Mouse (Mus musculus): ENCODE data around the gene Itga8. TPM values are rescaled to one million over a fixed set of nuclear protein-coding genes. Genes with fewer than 3 reads are reported as not detected.

Gene Itga8
- polyA plus RNA-seq, 1 experiment from 2014 or later, result 18.6 TPM

GRCm38 (mm10) chr2:12294060-12294459 lies 7.7 kb downstream of the Itga8 start:
- no peak overlapping the region for H3K4me3 ChIP-seq (replicated peaks)
- 20% methylated on average over 3 of the region's 3 CpGs for WGBS
- H3K27me3 ChIP-seq, result no peaks in the 10 kb centered on the region
- peak overlapping the region; percentile 48 for H3K27ac ChIP-seq (replicated peaks)
- 0 out of 2 replicates have a peak, but pooled peaks have one; percentile 45 for ATAC-seq (ENCODE audit: insufficient number of reproducible peaks, low FRiP score, low TSS enrichment, low read depth)
- H3K9me3 ChIP-seq (replicated peaks), result no peaks in the 10 kb centered on the region
- H3K36me3 ChIP-seq, result no peaks in the 10 kb centered on the region
- H3K9ac ChIP-seq, result no peak overlapping the region
- H3K4me1 ChIP-seq, result peaks cover 16% of the 10 kb centered on the region
- no peak overlapping the region for H3K4me2 ChIP-seq (replicated peaks)

GRCm38 (mm10) chr2:12293458-12293857 lies 8.3 kb downstream of the Itga8 start:
- no peaks in the 10 kb centered on the region for H3K27me3 ChIP-seq
- peak overlapping the region; percentile 48 for H3K27ac ChIP-seq (replicated peaks)
- no peaks in the 10 kb centered on the region for H3K9me3 ChIP-seq (replicated peaks)
- no peak overlapping the region for H3K9ac ChIP-seq
- 59% methylated on average over 8 of the region's 8 CpGs for WGBS
- ATAC-seq (ENCODE audit: insufficient number of reproducible peaks, low FRiP score, low TSS enrichment, low read depth), result no peak
- H3K4me2 ChIP-seq (replicated peaks), result no peak overlapping the region
- peaks cover 16% of the 10 kb centered on the region for H3K4me1 ChIP-seq
- H3K4me3 ChIP-seq (replicated peaks), result no peak overlapping the region
- H3K36me3 ChIP-seq, result no peaks in the 10 kb centered on the region

DNA sequence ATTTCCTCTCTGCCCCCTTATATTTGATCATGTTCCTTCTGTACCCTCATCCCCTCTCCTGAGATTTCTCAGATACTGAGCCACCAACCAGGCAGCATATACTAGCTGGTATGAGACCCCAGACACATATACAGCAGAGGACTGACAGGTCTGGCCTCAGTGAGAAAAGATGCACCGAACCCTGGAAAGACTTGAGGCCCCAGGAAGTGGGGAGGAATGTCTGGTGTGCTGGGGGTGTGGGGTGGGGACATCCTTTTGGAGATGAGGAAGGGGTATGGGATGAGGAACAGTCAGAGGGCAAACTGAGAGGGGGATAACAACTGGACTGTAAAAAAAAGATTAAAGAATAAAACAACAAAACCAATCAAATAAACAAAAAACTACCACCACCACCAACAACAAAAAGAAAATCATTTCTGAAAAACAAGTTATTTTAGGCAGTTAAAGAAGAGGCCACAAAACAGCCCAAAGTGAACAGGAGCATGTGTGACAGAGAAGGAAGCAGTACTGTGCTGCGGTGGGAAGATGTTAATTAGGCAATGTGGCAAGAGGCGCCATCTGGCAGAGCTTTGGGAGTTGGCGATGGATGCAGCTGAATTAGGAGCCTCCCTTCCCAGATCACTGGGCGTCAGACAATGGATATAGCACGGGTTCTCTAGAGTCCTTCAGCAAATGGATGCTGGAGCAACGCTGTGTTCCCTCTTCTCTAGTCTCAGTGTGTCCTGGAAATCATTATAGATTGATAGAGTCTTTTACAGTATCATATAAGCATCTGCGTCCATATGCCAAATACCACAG lies 9.5 kb downstream of the Itga8 start:
- no peak overlapping the region for H3K9ac ChIP-seq
- H3K4me3 ChIP-seq (replicated peaks), result no peak overlapping the region
- H3K36me3 ChIP-seq, result no peaks in the 10 kb centered on the region
- peak; percentile 66; the same call in 1 of the 2 replicates for ATAC-seq (ENCODE audit: insufficient number of reproducible peaks, low FRiP score, low TSS enrichment, low read depth)
- H3K4me2 ChIP-seq (replicated peaks), result no peak overlapping the region
- H3K9me3 ChIP-seq (replicated peaks), result no peaks in the 10 kb centered on the region
- H3K27ac ChIP-seq (replicated peaks), result no peak overlapping the region
- H3K27me3 ChIP-seq, result no peaks in the 10 kb centered on the region
- WGBS, result 39% methylated on average over 8 of the region's 8 CpGs
- peaks cover 21% of the 10 kb centered on the region for H3K4me1 ChIP-seq

DNA sequence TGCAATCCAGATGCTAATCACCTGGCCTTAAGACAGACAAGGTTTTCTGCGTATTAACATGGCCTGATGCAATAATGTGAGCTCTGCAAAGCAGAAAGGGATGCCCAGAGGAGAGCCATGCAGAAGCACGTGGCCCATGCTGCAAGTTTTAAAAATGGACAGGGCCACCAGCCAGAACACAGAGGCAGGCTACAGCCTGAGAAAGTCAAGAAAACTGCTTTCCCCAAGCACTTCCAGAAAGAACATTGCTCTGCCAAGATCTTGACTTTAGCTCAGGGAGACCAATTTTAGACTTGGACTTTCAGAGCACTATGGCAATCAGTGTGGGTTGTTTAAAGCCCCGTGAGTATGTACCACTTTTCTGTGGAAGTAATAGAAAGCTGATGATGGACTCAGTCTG lies 11.5 kb downstream of the Itga8 start:
- Histone ChIP-seq H3K36me3 (no peaks in the 10 kb centered on the region), H3K4me2 (replicated peaks) (no peak overlapping the region), H3K27ac (replicated peaks) (no peak overlapping the region), H3K27me3 (no peaks in the 10 kb centered on the region), H3K9me3 (replicated peaks) (no peaks in the 10 kb centered on the region), H3K9ac (no peak overlapping the region), H3K4me3 (replicated peaks) (no peak overlapping the region), H3K4me1 (peaks cover 21% of the 10 kb centered on the region)
- WGBS, result 67% methylated on average over 3 of the region's 3 CpGs
- ATAC-seq (ENCODE audit: insufficient number of reproducible peaks, low FRiP score, low TSS enrichment, low read depth), result no peak

- Histone ChIP-seq H3K36me3 (no peaks in the 10 kb centered on the region), H3K27me3 (no peaks in the 10 kb centered on the region), H3K4me1 (peaks cover 5% of the 10 kb centered on the region), H3K27ac (replicated peaks) (no peak overlapping the region), H3K4me2 (replicated peaks) (no peak overlapping the region), H3K9me3 (replicated peaks) (no peaks in the 10 kb centered on the region), H3K9ac (no peak overlapping the region), H3K4me3 (replicated peaks) (no peak overlapping the region)
- 66% methylated on average over 3 of the region's 3 CpGs for WGBS
- ATAC-seq (ENCODE audit: insufficient number of reproducible peaks, low FRiP score, low TSS enrichment, low read depth), result no peak
Observed at GRCm38 (mm10) chr2:12287831-12288230, 13.9 kb downstream of the Itga8 start.

GRCm38 (mm10) chr2:12280664-12281063 lies 21.1 kb downstream of the Itga8 start:
- H3K36me3 ChIP-seq, result no peaks in the 10 kb centered on the region
- H3K9me3 ChIP-seq (replicated peaks), result no peaks in the 10 kb centered on the region
- no peak overlapping the region for H3K4me3 ChIP-seq (replicated peaks)
- no peak for ATAC-seq (ENCODE audit: insufficient number of reproducible peaks, low FRiP score, low TSS enrichment, low read depth)
- no peak overlapping the region for H3K4me2 ChIP-seq (replicated peaks)
- no peak overlapping the region for H3K27ac ChIP-seq (replicated peaks)
- H3K4me1 ChIP-seq, result no peaks in the 10 kb centered on the region
- H3K27me3 ChIP-seq, result no peaks in the 10 kb centered on the region
- WGBS, result 81% methylated on average over 1 of the region's 1 CpGs
- H3K9ac ChIP-seq, result no peak overlapping the region

DNA sequence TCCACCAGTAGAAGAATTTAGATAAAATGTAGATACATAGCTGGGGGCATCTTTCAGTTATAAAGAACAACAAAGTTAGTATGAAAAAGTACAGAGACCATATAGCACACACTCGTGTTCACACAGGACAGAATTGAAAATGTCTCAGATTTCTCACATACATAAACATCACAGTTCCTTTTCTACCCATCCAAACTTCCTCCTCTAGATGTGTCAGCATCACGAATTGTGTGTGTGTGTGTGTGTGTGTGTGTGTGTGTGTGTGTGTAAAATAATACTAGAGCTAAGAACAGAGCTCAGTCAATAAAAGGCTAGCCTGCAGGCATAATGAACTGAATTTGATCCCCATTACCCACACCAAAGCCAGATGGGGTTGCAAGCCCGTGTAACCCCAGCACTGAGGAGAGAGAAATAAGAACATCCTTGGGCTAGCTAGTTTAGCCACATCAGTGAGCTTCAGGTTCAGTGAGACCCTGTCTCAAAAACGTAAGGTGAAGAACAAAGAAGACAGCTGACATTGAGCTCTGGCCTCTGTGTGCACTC lies 22.6 kb downstream of the Itga8 start:
- no peak for ATAC-seq (ENCODE audit: insufficient number of reproducible peaks, low FRiP score, low TSS enrichment, low read depth)
- Histone ChIP-seq H3K9me3 (replicated peaks) (no peaks in the 10 kb centered on the region), H3K4me3 (replicated peaks) (no peak overlapping the region), H3K4me1 (no peaks in the 10 kb centered on the region), H3K27me3 (no peaks in the 10 kb centered on the region), H3K9ac (no peak overlapping the region), H3K4me2 (replicated peaks) (no peak overlapping the region), H3K36me3 (no peaks in the 10 kb centered on the region), H3K27ac (replicated peaks) (no peak overlapping the region)
- WGBS, result 20% methylated on average over 4 of the region's 4 CpGs

DNA sequence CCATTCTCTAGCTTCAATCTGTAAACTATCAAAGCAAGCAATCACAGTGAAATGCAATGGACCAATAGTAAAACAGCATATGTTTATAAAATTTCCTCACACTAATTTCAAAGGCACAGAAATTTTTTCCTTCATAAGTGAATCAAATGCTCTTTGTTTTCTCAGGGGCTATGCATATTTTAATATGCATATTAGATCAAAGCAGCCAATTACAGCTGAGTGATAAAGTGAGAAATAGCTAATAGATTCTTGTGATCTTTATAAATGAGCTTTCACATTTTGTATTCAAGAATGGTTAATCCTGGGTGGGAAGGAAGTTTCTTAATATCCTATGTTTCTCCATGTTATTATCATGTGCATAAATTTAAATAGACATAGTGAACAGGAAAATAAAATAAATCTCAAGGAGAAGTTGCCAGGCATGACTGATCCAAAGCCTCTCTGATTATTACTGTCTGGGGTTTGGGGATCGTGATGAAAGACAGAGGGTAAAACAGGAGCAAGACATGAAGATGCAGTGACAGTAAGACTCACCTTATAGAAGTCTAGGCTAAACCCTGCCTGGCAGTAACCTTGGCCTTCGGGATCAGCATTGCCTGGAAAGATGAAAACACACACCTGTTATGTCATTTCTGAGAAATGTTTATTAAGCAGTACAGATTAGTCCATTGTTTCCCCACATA lies 44.9 kb downstream of the Itga8 start:
- Histone ChIP-seq H3K9me3 (replicated peaks) (no peaks in the 10 kb centered on the region), H3K4me1 (no peaks in the 10 kb centered on the region), H3K9ac (no peak overlapping the region), H3K36me3 (peaks cover 6% of the 10 kb centered on the region; the same call in 1 of the 2 replicates), H3K4me2 (replicated peaks) (no peak overlapping the region), H3K4me3 (replicated peaks) (no peak overlapping the region), H3K27me3 (no peaks in the 10 kb centered on the region), H3K27ac (replicated peaks) (no peak overlapping the region)
- no peak for ATAC-seq (ENCODE audit: insufficient number of reproducible peaks, low FRiP score, low TSS enrichment, low read depth)
- 86% methylated on average over 2 of the region's 2 CpGs for WGBS

DNA sequence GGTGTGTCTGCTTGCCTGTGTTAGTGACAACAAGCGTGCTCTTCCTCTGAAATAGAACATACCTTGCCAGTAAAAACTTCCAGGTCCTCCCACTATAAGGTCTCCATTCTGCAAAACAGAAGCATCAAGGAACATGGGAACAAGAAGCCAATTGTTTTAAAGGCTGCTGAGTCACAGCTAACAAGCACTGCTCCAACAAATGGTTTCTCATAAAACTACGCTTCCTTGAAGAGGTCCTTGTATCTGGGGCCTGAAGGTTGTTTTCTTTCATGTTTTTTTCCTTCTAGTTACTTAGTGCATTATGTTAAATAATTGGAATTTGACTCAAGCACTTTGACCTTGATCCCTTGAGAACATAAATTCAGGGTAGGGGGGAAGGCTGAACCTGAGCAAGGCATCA lies 45.8 kb downstream of the Itga8 start:
- no peak for ATAC-seq (ENCODE audit: insufficient number of reproducible peaks, low FRiP score, low TSS enrichment, low read depth)
- 83% methylated on average over 2 of the region's 2 CpGs for WGBS
- Histone ChIP-seq H3K27me3 (no peaks in the 10 kb centered on the region), H3K9ac (no peak overlapping the region), H3K36me3 (peaks cover 6% of the 10 kb centered on the region; the same call in 1 of the 2 replicates), H3K9me3 (replicated peaks) (no peaks in the 10 kb centered on the region), H3K27ac (replicated peaks) (no peak overlapping the region), H3K4me2 (replicated peaks) (no peak overlapping the region), H3K4me3 (replicated peaks) (no peak overlapping the region), H3K4me1 (no peaks in the 10 kb centered on the region)

GRCm38 (mm10) chr2:12235345-12235744 lies 66.4 kb downstream of the Itga8 start:
- no peaks in the 10 kb centered on the region for H3K9me3 ChIP-seq (replicated peaks)
- no peak overlapping the region for H3K9ac ChIP-seq
- H3K4me2 ChIP-seq (replicated peaks), result no peak overlapping the region
- no peaks in the 10 kb centered on the region for H3K4me1 ChIP-seq
- no peaks in the 10 kb centered on the region for H3K27me3 ChIP-seq
- no peak overlapping the region for H3K27ac ChIP-seq (replicated peaks)
- no peak overlapping the region for H3K4me3 ChIP-seq (replicated peaks)
- no peak for ATAC-seq (ENCODE audit: insufficient number of reproducible peaks, low FRiP score, low TSS enrichment, low read depth)
- 78% methylated on average over 3 of the region's 3 CpGs for WGBS
- H3K36me3 ChIP-seq, result no peaks in the 10 kb centered on the region

- H3K4me2 ChIP-seq (replicated peaks), result no peak overlapping the region
- 0 out of 2 replicates have a peak, but pooled peaks cover 4% of the 10 kb centered on the region for H3K4me1 ChIP-seq
- WGBS, result 83% methylated on average over 2 of the region's 2 CpGs
- no peaks in the 10 kb centered on the region for H3K27me3 ChIP-seq
- H3K27ac ChIP-seq (replicated peaks), result no peak overlapping the region
- H3K9me3 ChIP-seq (replicated peaks), result no peaks in the 10 kb centered on the region
- no peak for ATAC-seq (ENCODE audit: insufficient number of reproducible peaks, low FRiP score, low TSS enrichment, low read depth)
- H3K36me3 ChIP-seq, result no peaks in the 10 kb centered on the region
- H3K4me3 ChIP-seq (replicated peaks), result no peak overlapping the region
- no peak overlapping the region for H3K9ac ChIP-seq
Observed at GRCm38 (mm10) chr2:12229721-12230120, 72.0 kb downstream of the Itga8 start.
